Mouse (Mus musculus): Measurements from ENCODE around the gene Gm973. TPM values are rescaled to one million over a fixed set of nuclear protein-coding genes. Genes with fewer than 3 reads are reported as not detected.

Gm973 gene
- polyA plus RNA-seq, 1 experiment from 2014 or later = 8.1 TPM

GRCm38 (mm10) chr1:59574262-59575187 lies 58.5 kb downstream of the Gm973 start:
- Histone ChIP-seq H3K9me3 (no peaks in the 10 kb centered on the region), H3K9ac (peak overlapping the region; percentile 43), H3K4me1 (replicated peaks) (peaks cover 10% of the 10 kb centered on the region), H3K27me3 (no peaks in the 10 kb centered on the region), H3K4me3 (peak overlapping the region; percentile 32), H3K27ac (replicated peaks) (peak overlapping the region; percentile 77), H3K4me2 (peak overlapping the region; percentile 64), H3K36me3 (no peaks in the 10 kb centered on the region)
- ATAC-seq (ENCODE audit: low FRiP score, low read depth) = peak; percentile 93
- 20% methylated on average over 21 of the region's 21 CpGs for WGBS

GRCm38 (mm10) chr1:59578770-59579169 lies 62.7 kb downstream of the Gm973 start:
- no peak overlapping the region for H3K27ac ChIP-seq (replicated peaks)
- no peaks in the 10 kb centered on the region for H3K36me3 ChIP-seq
- H3K9ac ChIP-seq = no peak overlapping the region
- no peak for ATAC-seq (ENCODE audit: low FRiP score, low read depth)
- 79% methylated on average over 4 of the region's 4 CpGs for WGBS
- no peaks in the 10 kb centered on the region for H3K27me3 ChIP-seq
- H3K9me3 ChIP-seq = no peaks in the 10 kb centered on the region
- H3K4me2 ChIP-seq = no peak overlapping the region
- H3K4me3 ChIP-seq = no peak overlapping the region
- peaks cover 8% of the 10 kb centered on the region for H3K4me1 ChIP-seq (replicated peaks)

GRCm38 (mm10) chr1:59579327-59579726 lies 63.3 kb downstream of the Gm973 start:
- H3K27me3 ChIP-seq = no peaks in the 10 kb centered on the region
- H3K4me2 ChIP-seq = no peak overlapping the region
- 71% methylated on average over 5 of the region's 5 CpGs for WGBS
- no peak for ATAC-seq (ENCODE audit: low FRiP score, low read depth)
- H3K36me3 ChIP-seq = no peaks in the 10 kb centered on the region
- H3K27ac ChIP-seq (replicated peaks) = no peak overlapping the region
- H3K4me1 ChIP-seq (replicated peaks) = peaks cover 2% of the 10 kb centered on the region; the same call in 1 of the 2 replicates
- H3K9me3 ChIP-seq = no peaks in the 10 kb centered on the region
- no peak overlapping the region for H3K4me3 ChIP-seq
- H3K9ac ChIP-seq = no peak overlapping the region

- 58% methylated on average over 8 of the region's 8 CpGs for WGBS
- H3K4me1 ChIP-seq (replicated peaks) = peaks cover 6% of the 10 kb centered on the region
- H3K9me3 ChIP-seq = no peaks in the 10 kb centered on the region
- no peak overlapping the region for H3K4me3 ChIP-seq
- H3K27ac ChIP-seq (replicated peaks) = no peak overlapping the region
- no peak overlapping the region for H3K4me2 ChIP-seq
- no peaks in the 10 kb centered on the region for H3K36me3 ChIP-seq
- H3K27me3 ChIP-seq = no peaks in the 10 kb centered on the region
- ATAC-seq (ENCODE audit: low FRiP score, low read depth) = no peak
- no peak overlapping the region for H3K9ac ChIP-seq
Observed at GRCm38 (mm10) chr1:59580131-59580751, 64.2 kb downstream of the Gm973 start.

- WGBS = 79% methylated on average over 3 of the region's 3 CpGs
- no peaks in the 10 kb centered on the region for H3K27me3 ChIP-seq
- ATAC-seq (ENCODE audit: low FRiP score, low read depth) = no peak
- H3K9ac ChIP-seq = no peak overlapping the region
- H3K4me3 ChIP-seq = no peak overlapping the region
- H3K36me3 ChIP-seq = no peaks in the 10 kb centered on the region
- no peak overlapping the region for H3K4me2 ChIP-seq
- no peak overlapping the region for H3K27ac ChIP-seq (replicated peaks)
- H3K9me3 ChIP-seq = no peaks in the 10 kb centered on the region
- peaks cover 8% of the 10 kb centered on the region for H3K4me1 ChIP-seq (replicated peaks)
Observed at GRCm38 (mm10) chr1:59580880-59581279, 64.8 kb downstream of the Gm973 start.

DNA sequence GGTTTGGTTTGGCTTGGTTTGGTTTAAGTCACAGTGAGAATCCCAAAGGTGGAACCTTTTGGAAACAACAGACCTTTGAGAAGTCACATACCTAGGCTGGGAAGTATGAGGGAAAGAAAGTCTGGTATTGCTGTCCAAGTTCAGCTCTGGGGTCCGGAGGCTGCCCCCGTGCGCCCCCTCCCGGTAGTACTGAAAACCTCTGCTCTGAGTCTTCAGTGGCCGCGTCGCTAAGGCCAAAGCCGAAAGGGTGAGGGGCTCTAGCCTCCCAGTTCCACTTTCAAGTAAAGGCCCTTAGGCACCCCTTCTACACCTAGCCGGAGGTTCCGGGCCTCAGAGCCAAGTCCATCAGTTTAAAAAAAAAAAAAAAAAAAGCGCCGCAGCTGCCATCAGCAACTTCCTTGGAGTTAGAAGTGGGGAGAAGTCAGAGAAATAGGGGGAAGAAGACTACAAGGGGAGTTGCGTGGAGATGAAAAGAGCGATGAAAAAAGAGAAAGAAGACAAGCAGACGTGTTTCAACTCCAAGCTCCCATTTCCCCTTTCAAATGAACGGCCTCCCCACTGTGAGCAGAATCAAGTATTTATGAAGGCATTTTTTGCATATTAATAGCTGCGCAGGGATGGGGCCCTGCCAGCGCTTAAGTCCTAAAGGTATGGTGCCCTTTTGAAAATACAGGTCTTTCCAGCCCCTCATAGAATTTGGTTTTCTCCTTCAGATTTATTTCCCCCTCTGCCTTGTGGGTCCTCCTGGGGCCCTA lies 68.8 kb downstream of the Gm973 start:
- Histone ChIP-seq H3K4me1 (replicated peaks) (peaks cover 8% of the 10 kb centered on the region), H3K9me3 (no peaks in the 10 kb centered on the region), H3K4me2 (peak overlapping the region; percentile 45), H3K9ac (no peak overlapping the region), H3K36me3 (no peaks in the 10 kb centered on the region), H3K4me3 (peak overlapping the region; percentile 10; the same call in 1 of the 2 replicates), H3K27me3 (no peaks in the 10 kb centered on the region), H3K27ac (replicated peaks) (no peak overlapping the region)
- ATAC-seq (ENCODE audit: low FRiP score, low read depth) = peak; percentile 56; the same call in 1 of the 2 replicates
- WGBS = 7% methylated on average over 18 of the region's 18 CpGs

GRCm38 (mm10) chr1:59589271-59589670 lies 73.2 kb downstream of the Gm973 start:
- Histone ChIP-seq H3K4me2 (no peak overlapping the region), H3K4me3 (no peak overlapping the region), H3K27me3 (peaks cover 4% of the 10 kb centered on the region), H3K9ac (no peak overlapping the region), H3K9me3 (no peaks in the 10 kb centered on the region), H3K4me1 (replicated peaks) (peaks cover 22% of the 10 kb centered on the region), H3K36me3 (no peaks in the 10 kb centered on the region), H3K27ac (replicated peaks) (no peak overlapping the region)
- ATAC-seq (ENCODE audit: low FRiP score, low read depth) = no peak
- WGBS = 80% methylated on average over 1 of the region's 1 CpGs

- Histone ChIP-seq H3K9ac (0 out of 2 replicates have a peak overlapping the region, but pooled peaks have one; percentile 1), H3K27ac (replicated peaks) (no peak overlapping the region), H3K36me3 (no peaks in the 10 kb centered on the region), H3K4me2 (peak overlapping the region; percentile 45), H3K9me3 (no peaks in the 10 kb centered on the region), H3K4me1 (replicated peaks) (peaks cover 14% of the 10 kb centered on the region), H3K4me3 (peak overlapping the region; percentile 14; the same call in 1 of the 2 replicates), H3K27me3 (peaks cover 4% of the 10 kb centered on the region)
- 6% methylated on average over 10 of the region's 10 CpGs for WGBS
- ATAC-seq (ENCODE audit: low FRiP score, low read depth) = peak; percentile 37; the same call in 1 of the 2 replicates
Observed at GRCm38 (mm10) chr1:59592359-59592758, 76.3 kb downstream of the Gm973 start.

DNA sequence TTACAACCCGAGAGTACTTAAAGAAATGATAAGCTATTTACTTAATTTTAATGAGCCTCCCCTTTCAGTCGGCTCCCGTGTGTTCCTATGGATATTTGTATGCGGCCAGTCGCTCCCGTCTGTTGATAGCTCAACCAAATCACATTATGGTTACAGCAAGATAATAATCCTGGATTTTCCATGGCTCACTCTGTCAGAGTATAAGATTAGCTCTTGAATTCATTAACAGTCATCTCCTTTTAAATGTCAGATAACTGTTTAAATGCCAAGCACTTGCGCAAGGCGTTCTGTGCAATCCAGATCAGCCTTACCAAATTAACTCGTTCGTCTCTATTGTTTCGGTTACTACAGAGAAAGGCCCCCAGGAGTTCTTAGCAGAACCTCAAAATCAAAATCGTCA lies 76.8 kb downstream of the Gm973 start:
- WGBS = 14% methylated on average over 12 of the region's 12 CpGs
- peak overlapping the region; percentile 14; the same call in 1 of the 2 replicates for H3K4me3 ChIP-seq
- H3K27me3 ChIP-seq = peaks cover 4% of the 10 kb centered on the region
- H3K4me2 ChIP-seq = peak overlapping the region; percentile 45
- ATAC-seq (ENCODE audit: low FRiP score, low read depth) = peak; percentile 9; the same call in 1 of the 2 replicates
- H3K36me3 ChIP-seq = no peaks in the 10 kb centered on the region
- H3K9ac ChIP-seq = 0 out of 2 replicates have a peak overlapping the region, but pooled peaks have one; percentile 1
- H3K9me3 ChIP-seq = no peaks in the 10 kb centered on the region
- peaks cover 14% of the 10 kb centered on the region for H3K4me1 ChIP-seq (replicated peaks)
- no peak overlapping the region for H3K27ac ChIP-seq (replicated peaks)

DNA sequence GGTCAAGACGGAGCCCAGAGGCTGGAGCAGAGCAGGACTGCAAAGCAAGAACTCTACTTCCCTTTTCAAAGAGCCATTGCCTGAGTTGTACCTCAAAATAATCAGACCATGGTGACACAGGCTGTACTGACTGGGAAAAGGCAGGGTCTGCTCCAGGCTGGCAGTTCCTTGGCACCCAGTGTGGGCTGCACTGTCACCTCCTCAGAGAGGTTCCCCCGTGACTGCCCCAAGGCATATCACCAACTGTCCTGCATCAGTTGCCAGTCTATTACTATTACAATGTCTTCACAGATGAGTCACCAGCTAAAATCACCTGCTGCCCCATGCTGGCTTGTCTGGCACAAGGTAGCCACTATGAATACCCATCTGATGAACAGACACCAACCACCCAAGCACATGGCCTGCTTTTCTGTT lies 77.6 kb downstream of the Gm973 start:
- H3K9ac ChIP-seq = no peak overlapping the region
- H3K4me3 ChIP-seq = no peak overlapping the region
- H3K4me2 ChIP-seq = no peak overlapping the region
- H3K9me3 ChIP-seq = no peaks in the 10 kb centered on the region
- peaks cover 4% of the 10 kb centered on the region for H3K27me3 ChIP-seq
- 70% methylated on average over 2 of the region's 2 CpGs for WGBS
- no peaks in the 10 kb centered on the region for H3K36me3 ChIP-seq
- ATAC-seq (ENCODE audit: low FRiP score, low read depth) = no peak
- H3K27ac ChIP-seq (replicated peaks) = no peak overlapping the region
- H3K4me1 ChIP-seq (replicated peaks) = peaks cover 14% of the 10 kb centered on the region

- Histone ChIP-seq H3K27me3 (peaks cover 4% of the 10 kb centered on the region), H3K4me1 (replicated peaks) (peaks cover 14% of the 10 kb centered on the region), H3K4me2 (no peak overlapping the region), H3K27ac (replicated peaks) (no peak overlapping the region), H3K4me3 (no peak overlapping the region), H3K9me3 (no peaks in the 10 kb centered on the region), H3K9ac (no peak overlapping the region), H3K36me3 (no peaks in the 10 kb centered on the region)
- 90% methylated on average over 11 of the region's 11 CpGs for WGBS
- no peak for ATAC-seq (ENCODE audit: low FRiP score, low read depth)
Observed at GRCm38 (mm10) chr1:59594586-59595266, 78.7 kb downstream of the Gm973 start.

All from hindbrain, embryonic 15.5 days (tissue).